Mouse (Mus musculus) G1E-ER4 (cell line): ENCODE measurements around the gene Pde5a. TPM values are rescaled to one million over a fixed set of nuclear protein-coding genes. Genes with fewer than 3 reads are reported as not detected.

Source experiments
- GATA1 ChIP-seq: IDR thresholded peaks from one replicate; pipeline ENCODE4 v1.8.0; 2012; ENCODE audit warnings: low read length, inconsistent platforms
- polyA plus RNA-seq: library from polyadenylated mRNA; stranded (reverse); fragments of >175 nt; gene quantifications from 2 replicates; pipeline ENCODE4 v1.2.3, GENCODE M21; 2012

Pde5a gene
- polyA plus RNA-seq, 1 experiment, result not detected

DNA sequence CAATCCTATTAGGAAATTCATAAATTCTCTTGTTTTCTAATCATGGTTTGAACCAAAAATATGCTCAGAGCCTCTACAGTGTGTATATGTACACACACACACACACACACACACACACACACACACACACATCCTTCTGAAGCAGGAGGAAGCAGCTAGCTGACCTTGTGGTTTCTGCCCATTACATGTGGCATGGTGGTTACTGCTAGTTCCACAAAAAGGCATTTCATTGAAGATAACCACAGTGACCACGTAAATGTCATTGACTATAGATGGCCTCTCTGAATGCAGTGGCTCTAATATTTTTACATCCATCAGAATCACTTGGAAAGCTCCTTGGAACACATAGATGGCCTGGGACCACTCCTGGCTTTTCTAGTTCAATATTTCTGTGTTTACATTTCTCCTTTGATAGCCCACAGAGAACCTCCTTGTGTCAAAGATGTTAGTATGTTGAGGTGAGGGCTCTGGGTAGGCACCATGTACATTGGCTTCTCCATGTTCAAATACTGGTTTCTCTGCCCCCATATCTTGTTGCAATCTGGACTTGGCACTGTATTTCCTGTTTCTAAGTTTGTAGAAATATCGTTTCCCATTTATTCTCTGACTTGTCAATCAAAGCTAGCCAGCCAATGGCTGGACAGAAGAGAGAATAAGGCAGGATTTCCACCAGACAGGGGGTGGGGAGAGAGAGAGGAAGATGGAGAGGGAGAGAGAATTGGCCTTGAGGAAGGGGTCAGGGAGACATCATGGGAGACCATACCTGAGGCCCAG is 81.5 kb downstream of the Pde5a start:
- TF ChIP-seq GATA1, result no peak

- no peak for TF ChIP-seq GATA1
Measured at GRCm38 (mm10) chr3:122810986-122811385, 82.2 kb downstream of the Pde5a start.

GRCm38 (mm10) chr3:122814531-122814930 is 85.8 kb downstream of the Pde5a start:
- no peak for TF ChIP-seq GATA1

- TF ChIP-seq GATA1, result no peak
Measured at GRCm38 (mm10) chr3:122818282-122818681, 89.5 kb downstream of the Pde5a start.

DNA sequence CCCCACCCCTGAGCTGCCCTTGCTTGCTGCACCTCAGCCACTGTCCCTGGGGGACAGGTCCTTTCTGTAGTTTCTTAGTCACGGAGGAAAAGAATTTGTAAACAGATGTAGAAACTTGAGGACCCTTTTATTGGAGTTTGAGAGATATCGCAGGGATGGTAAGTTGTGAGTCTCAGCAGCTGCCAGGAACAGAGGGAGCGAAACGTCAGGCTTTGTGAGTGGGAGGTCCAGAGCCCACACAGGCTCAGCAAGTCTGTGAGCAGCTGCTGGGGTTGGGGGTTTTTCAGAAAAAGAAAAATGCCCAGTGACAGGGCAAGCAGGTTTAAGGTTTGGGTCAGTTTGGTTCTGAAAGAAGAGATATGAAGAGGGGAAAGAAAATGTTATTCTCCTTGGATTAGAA is 92.0 kb downstream of the Pde5a start:
- no peak for TF ChIP-seq GATA1

DNA sequence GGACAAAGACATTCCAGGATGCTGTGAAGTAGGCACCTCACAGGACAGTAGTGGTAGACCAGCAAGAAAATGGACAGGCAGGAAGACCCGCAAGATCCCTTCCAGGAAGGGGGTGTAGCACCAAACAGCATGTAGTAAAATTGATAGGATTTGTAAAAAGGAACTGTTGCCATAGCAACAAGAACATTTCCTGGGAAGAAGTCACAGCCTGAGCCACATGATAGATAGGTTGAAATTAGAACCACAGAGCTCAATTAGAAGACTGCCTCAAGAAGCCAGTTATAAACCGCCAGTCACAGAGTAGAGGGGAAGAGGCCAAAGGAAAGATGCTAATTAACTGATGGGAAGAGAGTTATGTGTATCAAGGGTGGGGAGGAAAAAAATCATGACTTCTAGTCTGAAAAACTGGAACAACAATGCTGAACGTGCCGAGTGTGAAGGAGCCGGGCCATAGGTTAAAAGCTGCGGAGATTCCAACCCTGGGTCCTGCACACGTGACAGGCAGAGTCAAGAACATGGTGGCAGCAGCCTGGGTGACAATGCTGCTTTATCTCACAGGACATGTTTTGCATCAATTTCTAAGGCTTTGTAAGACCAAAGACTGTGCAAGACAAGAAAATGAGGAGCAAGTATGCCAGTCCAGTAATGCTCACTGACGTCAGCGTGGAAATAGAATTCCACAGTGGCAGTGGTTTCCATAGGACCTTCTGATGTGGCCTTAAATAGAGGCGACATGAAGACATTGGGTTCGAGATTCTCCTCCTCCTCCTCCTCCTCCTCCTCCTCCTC is 99.7 kb downstream of the Pde5a start:
- no peak for TF ChIP-seq GATA1

- no peak for TF ChIP-seq GATA1
Measured at GRCm38 (mm10) chr3:122834519-122834918, 105.8 kb downstream of the Pde5a start.

GRCm38 (mm10) chr3:122835097-122835850 is 106.5 kb downstream of the Pde5a start:
- TF ChIP-seq GATA1, result no peak

DNA sequence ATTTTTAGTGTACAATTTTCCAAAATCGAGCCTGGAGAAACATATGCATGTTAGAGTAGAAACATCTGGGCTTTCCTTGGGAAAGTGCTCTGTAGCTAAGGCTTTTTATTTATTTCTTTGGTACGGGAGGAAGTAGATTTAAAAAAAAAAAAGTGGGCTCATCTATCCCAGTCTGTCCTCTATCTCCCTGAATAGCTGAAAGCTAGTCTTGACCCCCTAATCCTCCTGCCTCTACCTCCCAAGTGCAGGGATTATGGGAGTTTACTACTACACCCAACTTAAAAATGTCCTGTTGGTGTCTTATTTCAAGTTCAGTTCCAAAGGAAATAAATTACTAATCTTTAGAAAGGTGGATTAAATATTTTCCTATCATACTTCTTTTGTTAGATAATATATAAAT is 108.9 kb downstream of the Pde5a start:
- TF ChIP-seq GATA1, result no peak

DNA sequence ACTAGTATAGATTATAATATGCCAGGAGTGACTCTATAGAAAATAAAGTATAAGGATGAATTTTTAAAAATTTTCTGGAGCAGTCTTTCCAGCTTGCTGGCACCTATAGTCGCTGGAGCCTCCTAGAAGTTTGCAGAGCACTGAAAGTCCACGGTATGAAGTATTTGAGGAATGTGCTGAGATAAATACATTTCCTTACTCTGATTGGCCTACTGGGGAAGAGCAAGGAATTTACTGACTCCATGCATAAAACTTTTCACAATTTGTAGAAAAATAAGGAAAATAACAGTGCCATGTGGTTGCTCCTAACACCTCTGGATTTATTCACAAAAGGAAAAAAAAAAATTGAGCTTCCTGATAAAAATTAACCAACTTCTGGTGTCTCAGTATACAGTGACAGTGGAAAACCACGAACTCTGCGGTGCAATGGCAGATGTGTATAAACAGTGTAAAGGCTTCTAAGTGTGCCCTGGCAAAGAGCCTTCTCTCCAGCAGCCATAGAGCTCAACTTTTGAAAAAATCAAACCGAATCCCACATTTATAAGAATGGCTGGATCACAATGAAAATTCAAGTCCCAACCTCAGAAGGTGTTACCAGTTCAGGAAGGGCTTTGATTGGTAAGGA is 119.8 kb downstream of the Pde5a start:
- no peak for TF ChIP-seq GATA1

DNA sequence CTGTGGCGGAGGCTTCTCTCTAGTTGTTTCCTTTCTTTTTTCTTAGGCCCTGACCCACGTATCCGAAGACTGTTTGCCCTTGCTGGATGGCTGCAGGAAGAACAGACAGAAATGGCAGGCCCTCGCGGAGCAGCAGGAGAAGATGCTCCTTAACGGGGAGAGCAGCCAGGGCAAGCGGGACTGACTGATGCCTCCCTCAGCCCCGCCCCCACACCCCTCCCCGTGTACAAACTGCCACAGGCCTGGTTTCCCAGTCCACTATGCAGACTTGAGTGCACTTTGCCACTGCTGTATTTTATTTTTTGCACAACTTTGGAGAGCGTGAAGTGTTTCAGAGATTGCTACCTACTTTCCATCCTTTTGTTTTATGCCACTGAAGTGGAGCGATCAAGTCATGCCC is 126.4 kb downstream of the Pde5a start:
- no peak for TF ChIP-seq GATA1

GRCm38 (mm10) chr3:122859829-122860228 is 131.1 kb downstream of the Pde5a start:
- TF ChIP-seq GATA1, result no peak

DNA sequence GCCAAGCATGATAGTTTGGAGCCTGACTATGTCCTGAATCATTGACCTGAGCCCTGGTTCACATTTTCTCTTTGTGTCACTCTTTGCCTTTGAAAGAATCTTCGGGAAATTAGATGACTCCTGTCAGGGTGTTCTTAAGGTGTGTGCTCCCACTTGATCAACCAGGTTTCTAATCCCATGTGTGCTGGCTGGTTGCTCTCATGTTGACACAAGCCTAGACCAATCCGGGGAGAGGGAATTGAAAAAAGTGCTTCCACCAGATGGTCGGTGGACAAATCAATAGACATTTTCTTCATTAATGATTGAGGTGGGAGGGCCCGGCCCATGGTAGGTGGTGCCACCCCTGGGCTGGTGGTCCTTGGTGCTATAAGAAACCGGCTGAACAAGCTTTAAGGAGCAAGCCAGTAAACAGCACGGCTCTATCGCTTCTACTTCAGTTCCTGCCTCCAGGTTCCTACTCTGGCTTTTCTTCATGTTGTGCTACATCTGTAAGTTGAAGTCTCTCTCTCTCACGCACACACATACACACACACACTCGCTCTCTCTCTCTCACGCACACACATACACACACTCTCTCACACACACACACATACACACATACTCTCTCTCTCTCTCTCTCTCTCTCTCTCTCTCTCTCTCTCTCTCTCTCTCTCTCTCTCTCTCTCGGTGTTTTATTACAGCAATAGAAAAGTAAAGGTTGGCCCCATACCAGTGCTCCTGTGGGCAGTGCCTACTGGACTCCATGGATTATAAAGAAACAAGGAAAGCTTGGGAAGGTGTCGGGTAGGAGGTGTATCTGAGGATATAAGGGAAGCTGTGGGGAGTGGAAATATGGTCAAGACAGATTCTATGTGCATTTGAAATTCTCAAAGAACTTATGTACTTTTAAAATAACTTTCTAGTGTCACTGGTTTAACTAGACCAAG is 132.1 kb downstream of the Pde5a start:
- TF ChIP-seq GATA1, result no peak

- no peak for TF ChIP-seq GATA1
Measured at GRCm38 (mm10) chr3:122865092-122865491, 136.3 kb downstream of the Pde5a start.

DNA sequence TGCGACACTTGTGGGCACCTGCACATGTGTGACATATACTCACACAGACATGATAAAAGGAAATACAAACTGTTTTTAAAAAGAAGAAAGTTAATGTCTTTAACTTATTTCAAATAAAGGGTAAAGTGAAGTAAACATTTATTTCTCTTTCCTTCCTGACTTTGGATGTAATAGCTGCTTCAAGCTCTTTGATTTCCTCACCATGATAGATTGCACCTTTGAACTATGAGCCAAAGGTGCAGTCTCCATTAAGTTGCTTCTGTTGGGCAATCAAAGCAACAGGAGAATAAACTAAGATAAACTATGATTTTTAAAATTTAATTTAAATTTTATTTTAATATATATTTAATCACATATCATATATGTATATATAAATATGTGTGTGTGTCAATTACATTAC is 139.5 kb downstream of the Pde5a start:
- TF ChIP-seq GATA1, result no peak

GRCm38 (mm10) chr3:122871596-122871995 is 142.8 kb downstream of the Pde5a start:
- no peak for TF ChIP-seq GATA1
